Mouse (Mus musculus) ES-Bruce4 (cell line): ENCODE data around the gene Gm17268.

Source experiments
- CTCF ChIP-seq: IDR thresholded peaks from one replicate; pipeline ENCODE4 v1.8.1; 2011; ENCODE audit warnings: low read depth, low read length
- EP300 ChIP-seq: IDR thresholded peaks from 2 replicates; pipeline ENCODE4 v1.6.1; 2011; ENCODE audit warnings: low read depth, low read length; ENCODE audit not compliant: insufficient read depth
- POLR2A ChIP-seq: IDR thresholded peaks from one replicate; pipeline ENCODE4 v1.8.1; 2011; ENCODE audit warnings: low read length; ENCODE audit not compliant: insufficient read depth

- TF ChIP-seq CTCF (no peak), EP300 (no peak), POLR2A (no peak)
These were observed 22.1 kb downstream of the Gm17268 start for GRCm38 (mm10) chr11:82016181-82016780.
